Mouse (Mus musculus) midbrain, postnatal 0 days (tissue): Measurements from ENCODE around the gene Spata31d1a. TPM values are rescaled to one million over a fixed set of nuclear protein-coding genes. Genes with fewer than 3 reads are reported as not detected.

Experiments
- ATAC-seq: fragments of 200-750 bp; cut with Nextera tagmentation; 2 replicates; pipeline ENCODE4 v1.8.0; 2017; ENCODE audit warnings: moderate number of reproducible peaks, mild to moderate bottlenecking, moderate TSS enrichment, moderate library complexity; ENCODE audit not compliant: low FRiP score
- DNase-seq: peaks from one replicate; pipeline ENCODE4 v3.0.0-alpha.2; 2015; ENCODE audit warnings: low spot score
- H3K27ac ChIP-seq: fragments of 300-500 bp; sonication (generic); 2 replicates; pipeline ENCODE4 v1.5.1; 2014; ENCODE audit warnings: low read depth, mild to moderate bottlenecking, low read length, mixed read lengths
- H3K27me3 ChIP-seq: fragments of 300-500 bp; sonication (generic); 2 replicates; pipeline ENCODE4 v1.6.1; 2014; ENCODE audit warnings: low read length, control low read depth, mixed read lengths; ENCODE audit not compliant: insufficient read depth
- H3K36me3 ChIP-seq: fragments of 300-500 bp; sonication (generic); 2 replicates; pipeline ENCODE4 v1.6.1; 2014; ENCODE audit warnings: low read length, control low read depth, mixed read lengths; ENCODE audit not compliant: insufficient read depth
- H3K4me1 ChIP-seq: fragments of 300-500 bp; sonication (generic); 2 replicates; pipeline ENCODE4 v1.6.1; 2014; ENCODE audit warnings: mild to moderate bottlenecking, control low read depth, antibody characterized with exemption, low read length, mixed read lengths; ENCODE audit not compliant: insufficient read depth
- H3K4me2 ChIP-seq: fragments of 300-500 bp; sonication (generic); 2 replicates; pipeline ENCODE4 v1.6.1; 2014; ENCODE audit warnings: low read depth, mild to moderate bottlenecking, low read length, mixed read lengths; ENCODE audit not compliant: poor library complexity, severe bottlenecking
- H3K4me3 ChIP-seq: fragments of 300-500 bp; sonication (generic); 2 replicates; pipeline ENCODE4 v1.5.1; 2014; ENCODE audit warnings: low read depth, mild to moderate bottlenecking, low read length, moderate library complexity
- H3K9ac ChIP-seq: fragments of 300-500 bp; sonication (generic); replicated peaks from 2 replicates; pipeline ENCODE4 v1.6.1; 2014; ENCODE audit warnings: mild to moderate bottlenecking, low read length, moderate library complexity, mixed read lengths; ENCODE audit not compliant: poor library complexity, severe bottlenecking
- H3K9me3 ChIP-seq: fragments of 300-500 bp; sonication (generic); 2 replicates; pipeline ENCODE4 v1.6.1; 2016; ENCODE audit warnings: low read length, control low read depth
- CTCF ChIP-seq: IDR thresholded peaks from 2 replicates; pipeline ENCODE4 v1.5.1; 2016; ENCODE audit warnings: antibody characterized with exemption, mild to moderate bottlenecking
- whole genome bisulfite sequencing: fragments of 180-500 bp; shearing (Covaris S2); extraction: QIAGEN DNeasy Blood & Tissue Kit; methylation state at CpG from one replicate; pipeline ENCODE4 v1.1.7; 2014; 5-methylcytosine and 5-hydroxymethylcytosine counted together
- polyA plus RNA-seq: library from polyadenylated mRNA; unstranded; fragments of >200 nt; fragmentation: Nextera tagmentation; extraction: Ambion mirVana; gene quantifications from 2 replicates; pipeline ENCODE4 v1.2.1, GENCODE M21; 2015
- total RNA-seq: library from RNA; depleted of rRNA; stranded (reverse); fragments of >200 nt; gene quantifications from 2 replicates; pipeline ENCODE4 v1.2.3, GENCODE M21; 2014; rRNA removed

The Spata31d1a gene
- total RNA-seq (not detected in 2 replicates), polyA plus RNA-seq (not detected in 2 replicates)

GRCm38 (mm10) chr13:59710230-59710629 lies at the start of gene Spata31d1a:
Gene Spata31d1a (minus strand): TSS chr13:59710330.
- no peaks in the 10 kb centered on the region for H3K4me1 ChIP-seq
- H3K9me3 ChIP-seq = no peaks in the 10 kb centered on the region
- no peak within 1 kb of the TSS for H3K4me3 ChIP-seq
- DNase-seq (no peak), ATAC-seq (no peak)
- no peak within 1 kb of the TSS for H3K27ac ChIP-seq
- TF ChIP-seq CTCF = no peak
- WGBS = 90% methylated on average over 15 of the region's 15 CpGs
- no peaks in the 10 kb centered on the region for H3K36me3 ChIP-seq
- H3K9ac ChIP-seq = no peak within 1 kb of the TSS
- no peaks in the 10 kb centered on the region for H3K27me3 ChIP-seq
- H3K4me2 ChIP-seq = no peak within 1 kb of the TSS

DNA sequence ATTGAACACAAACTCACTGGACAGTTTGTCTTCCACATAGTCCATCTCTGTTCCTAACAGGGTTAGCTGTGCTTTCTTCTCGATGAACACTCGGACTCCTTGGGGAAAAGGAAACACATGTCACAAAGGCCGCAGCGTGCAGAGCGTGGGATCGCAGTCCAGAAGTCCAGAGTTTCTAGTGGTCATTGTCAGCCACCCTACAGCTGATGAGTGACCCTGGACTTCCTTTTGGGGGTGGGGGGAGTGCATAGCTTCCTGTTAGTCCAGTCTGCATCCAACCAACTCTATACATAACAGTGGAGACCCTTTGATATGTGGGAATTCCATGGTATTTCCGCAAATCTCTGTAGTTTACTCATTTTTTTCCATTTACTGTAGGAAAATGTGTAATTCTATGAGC lies 46.8 kb upstream of the Spata31d1a start:
- ATAC-seq (no peak), DNase-seq (no peak)
- no peak for TF ChIP-seq CTCF
- Histone ChIP-seq H3K4me1 (no peaks in the 10 kb centered on the region), H3K9me3 (no peaks in the 10 kb centered on the region), H3K9ac (no peak overlapping the region), H3K4me2 (no peak overlapping the region), H3K27ac (no peak overlapping the region), H3K4me3 (no peak overlapping the region), H3K36me3 (peaks cover 48% of the 10 kb centered on the region), H3K27me3 (no peaks in the 10 kb centered on the region)
- 92% methylated on average over 7 of the region's 7 CpGs for WGBS

- Histone ChIP-seq H3K27ac (no peak overlapping the region), H3K36me3 (peaks cover 13% of the 10 kb centered on the region; the same call in 1 of the 2 replicates), H3K9me3 (no peaks in the 10 kb centered on the region), H3K4me1 (no peaks in the 10 kb centered on the region), H3K4me2 (no peak overlapping the region), H3K9ac (no peak overlapping the region), H3K4me3 (no peak overlapping the region), H3K27me3 (no peaks in the 10 kb centered on the region)
- ATAC-seq (no peak), DNase-seq (no peak)
- no peak for TF ChIP-seq CTCF
- WGBS = 90% methylated on average over 12 of the region's 12 CpGs
These were observed 40.2 kb upstream of the Spata31d1a start for GRCm38 (mm10) chr13:59750310-59750709.

- H3K4me1 ChIP-seq = no peaks in the 10 kb centered on the region
- no peak for DNase-seq
- no peak within 1 kb of the TSS for H3K4me2 ChIP-seq
- no peak for ATAC-seq
- TF ChIP-seq CTCF = no peak
- no peaks in the 10 kb centered on the region for H3K27me3 ChIP-seq
- WGBS = 81% methylated on average over 9 of the region's 9 CpGs
- H3K36me3 ChIP-seq = no peaks in the 10 kb centered on the region
- H3K27ac ChIP-seq = no peak within 1 kb of the TSS
- H3K9ac ChIP-seq = no peak within 1 kb of the TSS
- H3K9me3 ChIP-seq = no peaks in the 10 kb centered on the region
- no peak within 1 kb of the TSS for H3K4me3 ChIP-seq
These were observed 36.6 kb upstream of the Spata31d1a start, which contains the start of gene 1700014D04Rik for GRCm38 (mm10) chr13:59746711-59747110. Gene 1700014D04Rik (minus strand): TSS chr13:59746752.

- no peaks in the 10 kb centered on the region for H3K36me3 ChIP-seq
- no peak for TF ChIP-seq CTCF
- no peak overlapping the region for H3K4me2 ChIP-seq
- H3K9ac ChIP-seq = no peak overlapping the region
- no peaks in the 10 kb centered on the region for H3K27me3 ChIP-seq
- H3K4me3 ChIP-seq = no peak overlapping the region
- WGBS = 83% methylated on average over 6 of the region's 6 CpGs
- no peaks in the 10 kb centered on the region for H3K4me1 ChIP-seq
- DNase-seq = no peak
- H3K9me3 ChIP-seq = no peaks in the 10 kb centered on the region
- ATAC-seq = no peak
- H3K27ac ChIP-seq = no peak overlapping the region
These were observed 36.0 kb upstream of the Spata31d1a start for GRCm38 (mm10) chr13:59746164-59746563.

DNA sequence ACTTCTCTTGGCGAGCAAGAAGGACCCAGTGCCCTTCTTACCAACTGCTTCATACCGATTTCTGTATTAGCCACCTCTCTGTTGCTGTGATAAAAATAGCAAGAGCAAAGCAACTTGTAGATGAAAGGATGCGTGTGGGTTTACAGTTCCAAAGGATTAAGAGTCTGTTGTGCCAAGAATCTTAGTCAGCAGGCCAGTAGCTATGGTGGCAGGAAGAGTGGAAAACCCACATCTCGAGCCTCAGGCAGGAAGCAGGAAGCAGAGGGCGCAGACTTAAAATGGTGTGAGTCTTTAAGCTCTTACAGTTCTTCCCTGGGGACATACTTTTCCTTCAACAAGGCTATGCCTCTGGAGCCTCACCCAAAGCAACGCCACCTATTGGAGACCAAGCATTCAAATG lies 35.3 kb upstream of the Spata31d1a start:
- Histone ChIP-seq H3K27ac (no peak overlapping the region), H3K9ac (no peak overlapping the region), H3K36me3 (no peaks in the 10 kb centered on the region), H3K4me3 (no peak overlapping the region), H3K9me3 (no peaks in the 10 kb centered on the region), H3K4me1 (no peaks in the 10 kb centered on the region), H3K4me2 (no peak overlapping the region), H3K27me3 (no peaks in the 10 kb centered on the region)
- ATAC-seq (no peak), DNase-seq (no peak)
- no peak for TF ChIP-seq CTCF
- 82% methylated on average over 6 of the region's 6 CpGs for WGBS
